Mouse (Mus musculus): ENCODE measurements around the gene Fyb2. TPM values are rescaled to one million over a fixed set of nuclear protein-coding genes. Genes with fewer than 3 reads are reported as not detected.

The Fyb2 gene
- polyA plus RNA-seq, 1 experiment from 2014 or later = 0.21 TPM

- H3K27ac ChIP-seq = no peak overlapping the region
- no peak for ATAC-seq (ENCODE audit: insufficient number of reproducible peaks, insufficient read depth, low FRiP score, low TSS enrichment, low read depth)
- no peaks in the 10 kb centered on the region for H3K4me1 ChIP-seq
- H3K9me3 ChIP-seq = no peaks in the 10 kb centered on the region
- no peak overlapping the region for H3K4me2 ChIP-seq
- no peak overlapping the region for H3K9ac ChIP-seq
- H3K27me3 ChIP-seq = no peaks in the 10 kb centered on the region
- no peak overlapping the region for H3K4me3 ChIP-seq
- WGBS = 81% methylated on average over 6 of the region's 6 CpGs
- no peaks in the 10 kb centered on the region for H3K36me3 ChIP-seq
Observed at GRCm38 (mm10) chr4:105027278-105027677, 114.0 kb downstream of the Fyb2 start.

GRCm38 (mm10) chr4:105031104-105031503, 117.8 kb downstream of the Fyb2 start:
- Histone ChIP-seq H3K9ac (no peak overlapping the region), H3K4me2 (no peak overlapping the region), H3K36me3 (no peaks in the 10 kb centered on the region), H3K27me3 (no peaks in the 10 kb centered on the region), H3K9me3 (no peaks in the 10 kb centered on the region), H3K4me1 (no peaks in the 10 kb centered on the region), H3K4me3 (no peak overlapping the region), H3K27ac (no peak overlapping the region)
- no peak for ATAC-seq (ENCODE audit: insufficient number of reproducible peaks, insufficient read depth, low FRiP score, low TSS enrichment, low read depth)
- 80% methylated on average over 8 of the region's 8 CpGs for WGBS

- WGBS = 51% methylated on average over 7 of the region's 7 CpGs
- H3K4me3 ChIP-seq = no peak overlapping the region
- no peak overlapping the region for H3K9ac ChIP-seq
- no peak for ATAC-seq (ENCODE audit: insufficient number of reproducible peaks, insufficient read depth, low FRiP score, low TSS enrichment, low read depth)
- H3K36me3 ChIP-seq = no peaks in the 10 kb centered on the region
- no peaks in the 10 kb centered on the region for H3K9me3 ChIP-seq
- H3K4me2 ChIP-seq = no peak overlapping the region
- H3K4me1 ChIP-seq = no peaks in the 10 kb centered on the region
- H3K27ac ChIP-seq = no peak overlapping the region
- H3K27me3 ChIP-seq = no peaks in the 10 kb centered on the region
Observed at GRCm38 (mm10) chr4:105033153-105033552, 119.9 kb downstream of the Fyb2 start.

- no peak overlapping the region for H3K4me3 ChIP-seq
- H3K27me3 ChIP-seq = no peaks in the 10 kb centered on the region
- H3K9me3 ChIP-seq = no peaks in the 10 kb centered on the region
- H3K27ac ChIP-seq = no peak overlapping the region
- no peak overlapping the region for H3K9ac ChIP-seq
- H3K4me2 ChIP-seq = no peak overlapping the region
- no peaks in the 10 kb centered on the region for H3K4me1 ChIP-seq
- ATAC-seq (ENCODE audit: insufficient number of reproducible peaks, insufficient read depth, low FRiP score, low TSS enrichment, low read depth) = no peak
- no peaks in the 10 kb centered on the region for H3K36me3 ChIP-seq
Observed at GRCm38 (mm10) chr4:105034259-105034658, 121.0 kb downstream of the Fyb2 start.

- no peaks in the 10 kb centered on the region for H3K9me3 ChIP-seq
- no peak overlapping the region for H3K27ac ChIP-seq
- no peak overlapping the region for H3K4me2 ChIP-seq
- ATAC-seq (ENCODE audit: insufficient number of reproducible peaks, insufficient read depth, low FRiP score, low TSS enrichment, low read depth) = no peak
- H3K36me3 ChIP-seq = no peaks in the 10 kb centered on the region
- WGBS = 82% methylated on average over 1 of the region's 1 CpGs
- H3K4me1 ChIP-seq = 0 out of 2 replicates have a peak, but pooled peaks cover 5% of the 10 kb centered on the region
- H3K4me3 ChIP-seq = no peak overlapping the region
- H3K27me3 ChIP-seq = no peaks in the 10 kb centered on the region
- no peak overlapping the region for H3K9ac ChIP-seq
Observed at GRCm38 (mm10) chr4:105050041-105050440, 136.8 kb downstream of the Fyb2 start.

GRCm38 (mm10) chr4:105051291-105051690, 138.0 kb downstream of the Fyb2 start:
- Histone ChIP-seq H3K27ac (no peak overlapping the region), H3K9me3 (no peaks in the 10 kb centered on the region), H3K9ac (no peak overlapping the region), H3K4me2 (no peak overlapping the region), H3K36me3 (no peaks in the 10 kb centered on the region), H3K27me3 (no peaks in the 10 kb centered on the region), H3K4me3 (no peak overlapping the region), H3K4me1 (no peaks in the 10 kb centered on the region)
- WGBS = 89% methylated on average over 5 of the region's 5 CpGs
- no peak for ATAC-seq (ENCODE audit: insufficient number of reproducible peaks, insufficient read depth, low FRiP score, low TSS enrichment, low read depth)

Other genes starting within 250 kb of the Fyb2 start
- gene C8b, start 147.1 kb upstream of the Fyb2 start, polyA plus RNA-seq (2015; fragmentation: Nextera tagmentation; extraction: Ambion mirVana) = 0.69 TPM in 1 of 2 replicates, not detected in the other
- gene Gm17662, start 56.1 kb upstream of the Fyb2 start, polyA plus RNA-seq (2015; fragmentation: Nextera tagmentation; extraction: Ambion mirVana) = not detected in 2 replicates
- gene C8a, start 37.1 kb upstream of the Fyb2 start, polyA plus RNA-seq (2015; fragmentation: Nextera tagmentation; extraction: Ambion mirVana) = 0.17 TPM in 1 of 2 replicates, not detected in the other
- gene Prkaa2, start 196.4 kb downstream of the Fyb2 start, polyA plus RNA-seq (2015; fragmentation: Nextera tagmentation; extraction: Ambion mirVana) = 1.5 and 1.7 TPM in 2 replicates
- gene Plpp3, start 243.9 kb downstream of the Fyb2 start, polyA plus RNA-seq (2015; fragmentation: Nextera tagmentation; extraction: Ambion mirVana) = 150 and 160 TPM in 2 replicates